Mouse (Mus musculus): ENCODE measurements around the gene 2010106E10Rik.

Gene 2010106E10Rik

GRCm38 (mm10) chrX:112494974-112495373, at the start of gene 2010106E10Rik:
Gene 2010106E10Rik (plus strand): TSS chrX:112495274.
- DNase-seq (ENCODE audit: low read depth, low spot score): no peak

GRCm38 (mm10) chrX:112505651-112506050, 10.6 kb downstream of the 2010106E10Rik start:
- DNase-seq (ENCODE audit: low read depth, low spot score): no peak

- peak; percentile 16 for DNase-seq (ENCODE audit: low read depth, low spot score)
Measured at GRCm38 (mm10) chrX:112524755-112525154, 29.7 kb downstream of the 2010106E10Rik start.

GRCm38 (mm10) chrX:112543115-112543514, 48.0 kb downstream of the 2010106E10Rik start:
- DNase-seq (ENCODE audit: low read depth, low spot score): no peak

GRCm38 (mm10) chrX:112567716-112568115, 72.6 kb downstream of the 2010106E10Rik start:
- DNase-seq (ENCODE audit: low read depth, low spot score): no peak

GRCm38 (mm10) chrX:112600511-112601305, 105.6 kb downstream of the 2010106E10Rik start, which contains the start of gene Zfp711:
Gene Zfp711 (plus strand): TSS chrX:112600526.
- peak; percentile 75 for DNase-seq (ENCODE audit: low read depth, low spot score)

GRCm38 (mm10) chrX:112601306-112602120, 106.4 kb downstream of the 2010106E10Rik start:
- DNase-seq (ENCODE audit: low read depth, low spot score): peak; percentile 23
